Mouse (Mus musculus) spleen, adult 2 months (tissue): ENCODE measurements at regions not wholly inside any gene's neighbourhood (a gene's known extent, or its start where the extent isn't known, plus 50 kb on each side); places are given as distances from the start of the nearest gene placed in this dataset.

Experiments used
- DNase-seq, 2 experiments: peaks; one replicate each; pipeline versions ENCODE4 v3.0.0 to v3.0.0-alpha.2; 2012 to 2021; ENCODE audit warnings: low spot score in 2 of 2, low read depth in 1 of 2
- H3K27ac ChIP-seq: fragments of 200-500 bp; 2 replicates; pipeline ENCODE4 v1.5.1; 2012; ENCODE audit warnings: low read length, inconsistent platforms; ENCODE audit not compliant: insufficient read depth
- H3K27me3 ChIP-seq: fragments of 200-500 bp; 2 replicates; pipeline ENCODE4 v1.6.1; 2012; ENCODE audit warnings: mild to moderate bottlenecking, moderate library complexity, low read length, inconsistent platforms; ENCODE audit not compliant: control insufficient read depth, insufficient read depth
- H3K36me3 ChIP-seq: fragments of 200-500 bp; 2 replicates; pipeline ENCODE4 v1.6.1; 2012; ENCODE audit warnings: mild to moderate bottlenecking, low read length, inconsistent platforms; ENCODE audit not compliant: control insufficient read depth, insufficient read depth
- H3K4me1 ChIP-seq: fragments of 200-500 bp; 2 replicates; pipeline ENCODE4 v1.6.1; 2011; ENCODE audit warnings: inconsistent platforms; ENCODE audit not compliant: control insufficient read depth, insufficient read depth, insufficient read length
- H3K4me3 ChIP-seq: fragments of 200-500 bp; 2 replicates; pipeline ENCODE4 v1.5.1; 2011; ENCODE audit warnings: mild to moderate bottlenecking, inconsistent platforms; ENCODE audit not compliant: insufficient read depth, insufficient read length; ENCODE audit errors: extremely low read depth
- CTCF ChIP-seq: fragments of 200-500 bp; IDR thresholded peaks from 2 replicates; pipeline ENCODE4 v1.5.1; 2011; ENCODE audit warnings: mild to moderate bottlenecking, inconsistent platforms; ENCODE audit not compliant: insufficient read depth, insufficient read length, insufficient replicate concordance; ENCODE audit errors: extremely low read depth
- POLR2A ChIP-seq: fragments of 200-500 bp; IDR thresholded peaks from 2 replicates; pipeline ENCODE4 v1.6.1; 2011; ENCODE audit warnings: low read depth, low read length, inconsistent platforms
- WGBS: fragments of 180-500 bp; shearing (Covaris S2); methylation state at CpG from one replicate; pipeline ENCODE4 v1.1.7; 2018; 5-methylcytosine and 5-hydroxymethylcytosine counted together

DNA sequence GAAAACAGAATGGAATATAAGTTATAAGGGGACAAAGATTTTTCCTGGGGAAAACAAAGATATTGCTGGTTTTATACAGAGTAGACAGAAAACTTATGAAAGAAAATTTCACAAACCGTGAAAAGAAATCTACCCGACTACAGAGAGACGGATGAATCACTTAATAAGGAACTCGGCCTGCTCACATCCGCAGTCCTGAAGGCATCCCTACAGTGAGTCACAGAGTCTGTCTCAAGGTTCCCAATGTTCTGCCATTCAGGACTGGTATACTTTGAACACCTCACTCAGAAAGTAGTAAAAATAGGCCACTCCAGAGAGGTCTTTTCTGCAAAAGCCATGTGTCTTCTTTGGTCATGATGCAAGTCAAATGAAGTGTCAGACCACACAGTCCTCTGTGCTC is 463.5 kb downstream of the Sorl1 start:
- H3K36me3 ChIP-seq = no peaks in the 10 kb centered on the region
- 95% methylated on average over 5 of the region's 5 CpGs for WGBS
- DNase-seq = no peak
- no peaks in the 10 kb centered on the region for H3K4me1 ChIP-seq
- H3K27me3 ChIP-seq = no peaks in the 10 kb centered on the region
- H3K27ac ChIP-seq = no peak overlapping the region
- no peak overlapping the region for H3K4me3 ChIP-seq
- no peak for TF ChIP-seq POLR2A
- no peak for TF ChIP-seq CTCF

- TF ChIP-seq POLR2A (no peak), CTCF (no peak)
Observed at GRCm38 (mm10) chr9:41660011-41660410, 464.1 kb downstream of the Sorl1 start.

DNA sequence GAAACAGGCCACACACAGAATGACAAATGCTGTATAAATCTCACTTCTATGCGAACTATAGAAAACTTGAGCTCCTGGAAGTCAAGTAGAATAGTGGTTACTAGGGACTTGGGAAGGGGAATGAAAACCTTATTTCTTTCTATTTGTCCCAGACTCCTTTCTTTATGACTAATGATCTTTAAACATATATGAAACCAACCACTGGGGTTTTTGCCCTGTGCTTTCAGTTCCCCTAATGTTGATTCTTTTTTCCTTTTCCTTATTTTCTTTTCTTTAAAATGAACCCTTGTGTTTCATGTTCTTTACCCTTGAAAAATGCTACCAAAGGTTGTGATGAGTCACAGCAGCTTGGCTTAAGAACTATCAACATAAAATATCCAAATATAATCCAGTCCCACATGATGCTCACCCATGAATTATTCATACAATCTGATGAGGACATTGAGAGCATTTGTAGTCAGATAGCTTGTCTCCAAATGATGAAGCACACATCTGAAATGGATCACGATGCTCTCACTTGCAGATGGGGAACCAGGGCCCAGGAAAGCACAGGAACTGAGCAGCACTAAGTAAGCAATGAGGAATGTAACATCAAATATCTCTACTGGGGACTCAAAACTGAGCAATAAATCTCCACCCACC is 470.2 kb upstream of the Ubash3b start:
- Histone ChIP-seq H3K4me1 (no peaks in the 10 kb centered on the region), H3K36me3 (no peaks in the 10 kb centered on the region), H3K27me3 (no peaks in the 10 kb centered on the region), H3K27ac (no peak overlapping the region), H3K4me3 (no peak overlapping the region)
- 77% methylated on average over 2 of the region's 2 CpGs for WGBS
- no peak for TF ChIP-seq POLR2A
- no peak for TF ChIP-seq CTCF
- no peak for DNase-seq

More at GRCm38 (mm10) chr9:41660011-41660410, 464.1 kb downstream of the Sorl1 start:
- no peak overlapping the region for H3K4me3 ChIP-seq
- no peaks in the 10 kb centered on the region for H3K4me1 ChIP-seq
- H3K27ac ChIP-seq = no peak overlapping the region
- no peaks in the 10 kb centered on the region for H3K27me3 ChIP-seq
- no peaks in the 10 kb centered on the region for H3K36me3 ChIP-seq
- 89% methylated on average over 5 of the region's 5 CpGs for WGBS
- DNase-seq = no peak

DNA sequence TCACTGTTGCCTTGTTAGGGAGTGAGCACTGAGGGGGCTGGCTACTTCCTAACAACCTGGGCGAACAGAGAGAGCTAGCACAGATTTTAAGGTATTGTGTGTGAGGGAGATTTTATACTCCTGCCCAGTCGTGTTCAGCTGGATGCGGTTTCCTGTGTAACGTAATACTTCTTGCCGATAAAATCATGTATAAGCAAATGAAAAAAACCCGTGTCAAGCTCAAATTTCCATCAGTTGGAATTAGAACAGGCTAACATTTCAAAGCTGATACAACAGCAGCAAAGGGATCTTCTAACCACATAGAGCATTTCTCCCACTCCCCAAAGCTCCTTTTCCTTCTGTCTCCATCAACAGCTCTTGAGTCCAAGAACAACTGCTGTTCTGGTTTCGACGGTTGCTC is 459.8 kb upstream of the Ubash3b start:
- Histone ChIP-seq H3K27ac (no peak overlapping the region), H3K27me3 (no peaks in the 10 kb centered on the region), H3K4me1 (no peaks in the 10 kb centered on the region), H3K36me3 (no peaks in the 10 kb centered on the region), H3K4me3 (no peak overlapping the region)
- 76% methylated on average over 8 of the region's 8 CpGs for WGBS
- DNase-seq = no peak
- TF ChIP-seq CTCF = no peak

DNA sequence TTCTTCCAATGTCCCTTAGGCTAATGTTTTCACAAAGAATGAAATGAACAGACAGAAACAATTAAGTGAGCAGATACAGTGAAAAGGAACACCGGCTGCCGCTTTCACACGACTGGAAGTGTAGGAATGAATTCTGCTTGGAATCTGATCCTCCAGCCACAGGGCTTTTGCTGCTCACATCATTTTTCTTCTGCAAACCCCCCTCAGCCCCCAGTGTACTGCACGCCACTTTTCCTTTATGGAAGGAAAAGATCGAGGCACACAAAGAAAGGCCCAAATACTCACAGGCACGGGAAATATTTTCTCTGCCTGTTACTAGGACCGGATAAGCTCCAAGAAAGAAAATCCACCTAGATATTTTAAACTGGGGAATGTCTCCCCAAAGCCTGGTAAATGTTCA is 452.5 kb upstream of the Ubash3b start:
- no peak overlapping the region for H3K27ac ChIP-seq

DNA sequence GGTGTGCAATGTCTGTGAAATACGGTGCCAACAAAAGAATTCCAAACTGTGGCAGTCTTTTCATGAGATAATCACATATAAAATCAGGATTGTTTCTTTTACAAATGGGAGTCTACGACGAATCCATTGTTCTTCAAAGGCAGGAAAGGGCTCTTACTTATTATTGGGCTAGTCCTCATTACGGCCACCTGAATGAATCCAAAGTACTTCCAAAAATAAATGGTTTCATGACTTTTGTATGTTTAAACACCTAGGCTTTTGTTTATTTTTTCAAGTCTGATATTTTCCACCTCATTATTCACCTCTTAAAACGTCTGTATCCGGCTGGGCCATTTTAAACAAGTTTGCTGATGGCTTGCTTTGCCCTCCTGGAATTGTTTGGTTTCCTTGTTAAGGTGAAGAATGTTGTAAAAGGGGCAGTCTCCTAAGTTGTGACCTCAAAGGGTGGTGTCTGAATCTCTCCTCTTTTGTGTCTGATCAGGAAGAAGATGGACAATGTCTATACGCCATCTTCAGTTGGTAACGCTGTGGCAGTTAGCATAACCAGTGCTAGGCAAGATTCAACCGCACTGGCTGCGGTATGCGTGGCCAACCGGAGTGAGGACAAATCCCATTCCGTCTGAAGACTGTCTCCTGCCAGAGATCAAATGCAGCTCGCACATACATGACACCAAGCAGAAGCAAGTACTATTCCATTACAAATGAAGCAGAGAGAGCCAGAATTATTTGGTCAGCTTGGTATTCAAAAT is 451.5 kb upstream of the Ubash3b start:
- no peaks in the 10 kb centered on the region for H3K36me3 ChIP-seq
- H3K4me3 ChIP-seq = no peak overlapping the region
- no peaks in the 10 kb centered on the region for H3K27me3 ChIP-seq
- H3K27ac ChIP-seq = no peak overlapping the region
- H3K4me1 ChIP-seq = no peaks in the 10 kb centered on the region
- WGBS = 85% methylated on average over 14 of the region's 14 CpGs
- TF ChIP-seq CTCF (no peak), POLR2A (no peak)
- no peak for DNase-seq

More for the DNA sequence above, 452.5 kb upstream of the Ubash3b start:
- Histone ChIP-seq H3K4me1 (no peaks in the 10 kb centered on the region), H3K27me3 (no peaks in the 10 kb centered on the region), H3K36me3 (no peaks in the 10 kb centered on the region), H3K4me3 (no peak overlapping the region)
- no peak for DNase-seq
- no peak for TF ChIP-seq POLR2A
- TF ChIP-seq CTCF = no peak
- 90% methylated on average over 7 of the region's 7 CpGs for WGBS

GRCm38 (mm10) chr9:41612452-41612795 is 450.9 kb upstream of the Ubash3b start:
- no peaks in the 10 kb centered on the region for H3K4me1 ChIP-seq
- H3K27ac ChIP-seq = no peak overlapping the region
- H3K36me3 ChIP-seq = no peaks in the 10 kb centered on the region
- no peak overlapping the region for H3K4me3 ChIP-seq
- 14% methylated on average over 7 of the region's 7 CpGs for WGBS
- no peaks in the 10 kb centered on the region for H3K27me3 ChIP-seq
- TF ChIP-seq CTCF (no peak), POLR2A (no peak)
- DNase-seq = no peak
